8 mouse cellular contexts compared by ENCODE assay signal in genomic region chr6:92092737-92093136, GRCm38 (mm10). TPM values are rescaled to one million over a fixed set of nuclear protein-coding genes. Genes with fewer than 3 reads are reported as not detected.
A peak's percentile ranks its signal among the peaks of the same experiment; 100 is the strongest.
DNase-seq lines count a peak whose midpoint lies in the region; ATAC-seq and TF ChIP-seq lines count a peak whose summit lies in the region.

No protein-coding gene starts in this region.

- 44% methylated on average over 3 of the region's 3 CpGs for WGBS in heart, embryonic 12.5 days
- WGBS in forebrain, postnatal 0 days = 5% methylated on average over 3 of the region's 3 CpGs
- WGBS in midbrain, embryonic 10.5 days = 32% methylated on average over 3 of the region's 3 CpGs

- intact Hi-C loops in left cerebral cortex, postnatal 25 days (cut with DNase I) = loop anchor here (2.0 to 5.0 kb wide), 4 partner anchors 40 to 575 kb away; partner anchors contain the start of genes Lsm3, Mrps25 and Xpc

- H3K4me3 ChIP-seq in heart, embryonic 12.5 days = peak overlapping the region; percentile 77
- H3K4me3 ChIP-seq in MEL (ENCODE audit: control insufficient read depth in 1 of 2, insufficient read depth in 1 of 2, low read depth in 2 of 2, low read length in 2 of 2) = peak overlapping the region; percentile 79 to 80
- H3K4me3 ChIP-seq in forebrain, postnatal 0 days (ENCODE audit: low read depth, low read length) = peak overlapping the region; percentile 99
- peak overlapping the region; percentile 93 for H3K4me3 ChIP-seq in midbrain, embryonic 10.5 days

- peak overlapping the region; percentile 76 for H3K4me2 ChIP-seq in heart, embryonic 12.5 days
- H3K4me2 ChIP-seq in forebrain, postnatal 0 days (ENCODE audit: low read depth) = peak overlapping the region; percentile 50

- peaks cover 44% of the 10 kb centered on the region for H3K79me2 ChIP-seq in MEL (ENCODE audit: control insufficient read depth, insufficient read depth, low read length, poor library complexity)

- H3K9me3 ChIP-seq in heart, embryonic 12.5 days (replicated peaks) = no peaks in the 10 kb centered on the region
- H3K9me3 ChIP-seq in MEL (replicated peaks; ENCODE audit: insufficient read depth, low read length) = no peaks in the 10 kb centered on the region
- H3K9me3 ChIP-seq in forebrain, postnatal 0 days (ENCODE audit: low read length) = no peaks in the 10 kb centered on the region
- no peaks in the 10 kb centered on the region for H3K9me3 ChIP-seq in midbrain, embryonic 10.5 days (replicated peaks)

- no peak for TF ChIP-seq RAD21 in MEL (IDR thresholded peaks at IDR 0.05; ENCODE audit: low read depth, low read length)

- TF ChIP-seq POLR2A in MEL (IDR thresholded peaks at IDR 0.05; ENCODE audit: control insufficient read depth in 1 of 2, insufficient read depth in 1 of 2, low read depth in 1 of 2, low read length in 2 of 2, poor library complexity in 1 of 2) = no peak

- peak overlapping the region; percentile 78 for H3K9ac ChIP-seq in heart, embryonic 12.5 days
- peak overlapping the region; percentile 78 for H3K9ac ChIP-seq in MEL (ENCODE audit: control insufficient read depth, low read depth, low read length, poor library complexity, severe bottlenecking)
- peak overlapping the region; percentile 97 for H3K9ac ChIP-seq in forebrain, postnatal 0 days

- H3K27ac ChIP-seq in heart, embryonic 12.5 days (ENCODE audit: poor library complexity, severe bottlenecking) = peak overlapping the region; percentile 70
- H3K27ac ChIP-seq in MEL (ENCODE audit: control insufficient read depth, low read depth, low read length) = peak overlapping the region; percentile 86
- H3K27ac ChIP-seq in forebrain, postnatal 0 days (ENCODE audit: low read depth, low read length) = peak overlapping the region; percentile 99
- peak overlapping the region; percentile 98 for H3K27ac ChIP-seq in midbrain, embryonic 10.5 days (replicated peaks)

- no peak for ATAC-seq in heart, embryonic 12.5 days (ENCODE audit: insufficient number of reproducible peaks, low FRiP score)
- no peak for ATAC-seq in forebrain, postnatal 0 days

- peaks cover 29% of the 10 kb centered on the region for H3K4me1 ChIP-seq in heart, embryonic 12.5 days (replicated peaks)
- H3K4me1 ChIP-seq in MEL (ENCODE audit: control insufficient read depth in 1 of 2, insufficient read depth in 2 of 2, low read length in 2 of 2) = peaks cover 15 to 22% of the 10 kb centered on the region in 2 experiments
- peaks cover 22% of the 10 kb centered on the region; the same call in 1 of the 2 replicates for H3K4me1 ChIP-seq in forebrain, postnatal 0 days (ENCODE audit: insufficient read depth)
- H3K4me1 ChIP-seq in midbrain, embryonic 10.5 days = peaks cover 37% of the 10 kb centered on the region

- no peak; a peak in 1 of 4 replicates for TF ChIP-seq EP300 in MEL (IDR thresholded peaks at IDR 0.05; ENCODE audit: low read depth in 1 of 2, low read length in 2 of 2)

- no peak for TF ChIP-seq CTCF in MEL (IDR thresholded peaks at IDR 0.05 in 2 of 3, conservative IDR thresholded peaks at IDR 0.05 in 1 of 3; ENCODE audit: control insufficient read depth in 1 of 3, insufficient read depth in 1 of 3, low read depth in 2 of 3, low read length in 3 of 3, poor library complexity in 1 of 3, severe bottlenecking in 1 of 3)
- no peak for TF ChIP-seq CTCF in forebrain, postnatal 0 days (IDR thresholded peaks at IDR 0.05; ENCODE audit: low read depth)

- H3K27me3 ChIP-seq in heart, embryonic 12.5 days (replicated peaks) = no peaks in the 10 kb centered on the region
- no peaks in the 10 kb centered on the region for H3K27me3 ChIP-seq in MEL (ENCODE audit: control insufficient read depth in 1 of 2, insufficient read depth in 2 of 2, low read length in 2 of 2)
- no peaks in the 10 kb centered on the region for H3K27me3 ChIP-seq in forebrain, postnatal 0 days (ENCODE audit: insufficient read depth, low read length)
- no peaks in the 10 kb centered on the region for H3K27me3 ChIP-seq in midbrain, embryonic 10.5 days (ENCODE audit: low read depth, poor library complexity, severe bottlenecking)

- H3K36me3 ChIP-seq in heart, embryonic 12.5 days = no peaks in the 10 kb centered on the region
- peaks cover 0 to 31% of the 10 kb centered on the region in 2 experiments; a peak in 2 of 4 replicates for H3K36me3 ChIP-seq in MEL (ENCODE audit: control insufficient read depth in 1 of 2, insufficient read depth in 2 of 2, low read length in 2 of 2)
- H3K36me3 ChIP-seq in forebrain, postnatal 0 days (ENCODE audit: insufficient read depth) = no peaks in the 10 kb centered on the region
- no peaks in the 10 kb centered on the region for H3K36me3 ChIP-seq in midbrain, embryonic 10.5 days

- no peak for DNase-seq in heart, adult 18-20 months
- no peak for DNase-seq in MEL (ENCODE audit: low read depth, low spot score)
- no peak for DNase-seq in forebrain, postnatal 0 days
- no peak for DNase-seq in midbrain, embryonic 10.5 days (ENCODE audit: low spot score)
- no peak for DNase-seq in left cerebral cortex, postnatal 25 days (ENCODE audit: low spot score in 2 of 2)
- DNase-seq in testis, postnatal 14 days (ENCODE audit: low spot score) = no peak
- DNase-seq in urinary bladder, adult 2 months (ENCODE audit: low spot score) = no peak

TF ChIP-seq in MEL, 35 proteins besides CTCF, POLR2A, EP300 and RAD21:
- TF ChIP-seq JUND (IDR thresholded peaks at IDR 0.05; ENCODE audit: low read depth, low read length) (no peak), CHD1 (IDR thresholded peaks at IDR 0.05; ENCODE audit: low read depth, low read length) (0 out of 2 replicates have a peak, but pooled peaks have one; percentile 67), MYB (IDR thresholded peaks at IDR 0.05; ENCODE audit: low read depth, low read length) (no peak)

RNA-seq across cellular contexts. Expression of gene Nr2c2, which starts 1.5 kb away (rescaled TPM):
- polyA plus RNA-seq in heart, embryonic 12.5 days (2016; fragmentation: Nextera tagmentation; extraction: Ambion mirVana) = 18.5 and 21.3 TPM in 2 replicates
- total RNA-seq in heart, adult 18-20 months (2021) = 10 to 100 TPM; 20.1 to 24.9 TPM
- 12.1 and 20.1 TPM in 2 replicates for total RNA-seq in MEL (2012; rRNA removed)
- polyA plus RNA-seq in MEL (2012; ENCODE audit: insufficient read depth in 1 of 2, insufficient read length in 2 of 2, low read depth in 1 of 2, low replicate concordance in 2 of 2, missing spikeins in 1 of 2) = 10 to 100 TPM in 1 of 2 experiments, not detected in 1; 17.0 TPM
- 62.6 and 78.9 TPM in 2 replicates for total RNA-seq in forebrain, postnatal 0 days (2014; rRNA removed)
- polyA plus RNA-seq in forebrain, postnatal 0 days (2015; fragmentation: Nextera tagmentation; extraction: Ambion mirVana) = 23.9 and 32.6 TPM in 2 replicates
- polyA plus RNA-seq in midbrain, embryonic 10.5 days (2016; fragmentation: Nextera tagmentation; extraction: Ambion mirVana) = 18.0 and 19.0 TPM in 2 replicates
- total RNA-seq in left cerebral cortex, postnatal 25 days (2021) = 10 to 100 TPM; 93.2 to 97.8 TPM
- 18.9 and 19.7 TPM in 2 replicates for polyA plus RNA-seq in urinary bladder, adult 2 months (2012; rRNA removed)
